Mouse (Mus musculus) sigmoid colon, adult 10 weeks (tissue): Measurements from ENCODE around the gene Ces1b. TPM values are rescaled to one million over a fixed set of nuclear protein-coding genes. Genes with fewer than 3 reads are reported as not detected.

ENCODE experiments used
- polyA plus RNA-seq: library from polyadenylated mRNA; stranded (reverse); fragments of 350-450 nt; fragmentation: Illumina TruSeq; extraction: RNeasy Lipid Tissue Mini Kit (QIAGEN cat#74804); gene quantifications from one replicate; pipeline ENCODE4 v1.2.3, GENCODE M21; 2014; ENCODE audit warnings: low read depth, low replicate concordance

Gene Ces1b
- 0.44 TPM for polyA plus RNA-seq

DNA sequence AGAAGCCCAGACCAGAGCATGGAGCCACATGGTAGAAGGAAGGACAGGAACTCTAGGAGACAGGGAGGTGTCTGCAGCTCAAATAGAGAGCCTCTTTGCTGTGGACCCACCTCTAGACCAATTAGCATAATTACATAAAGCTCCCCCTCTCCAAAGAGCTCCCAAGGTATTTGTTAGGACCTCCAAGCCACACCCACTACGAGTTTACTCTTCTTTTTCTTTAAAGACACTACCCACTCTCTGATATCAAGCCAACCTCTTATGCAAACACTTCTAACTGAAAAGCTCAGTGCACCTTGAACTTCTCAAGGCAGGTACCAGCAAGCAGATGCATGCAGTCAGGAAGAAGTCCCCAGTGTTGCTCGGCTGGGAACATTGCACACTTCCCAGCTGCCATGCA, at the start of gene Ces1b:
Gene Ces1b, minus strand, starts transcription at position 131 of the 400 bp plus-strand sequence.

GRCm38 (mm10) chr8:93048092-93048491, 31.7 kb downstream of the Ces1b start, which contains the start of gene Ces1a:
Gene Ces1a, minus strand, starts transcription at chr8:93048192.

Other genes starting within 250 kb of the Ces1b start
- 18.3 TPM for gene Lpcat2, start 224.7 kb downstream of the Ces1b start, polyA plus RNA-seq
- gene Capns2, start 178.6 kb downstream of the Ces1b start, polyA plus RNA-seq, result 0.47 TPM
- 0.13 TPM for gene Slc6a2, start 119.9 kb downstream of the Ces1b start, polyA plus RNA-seq
- gene Ces1a, start 31.8 kb downstream of the Ces1b start, polyA plus RNA-seq, result not detected
- gene Ces1c, start 51.3 kb upstream of the Ces1b start, polyA plus RNA-seq, result not detected
- 48.4 TPM for gene Ces1d, start 117.8 kb upstream of the Ces1b start, polyA plus RNA-seq
- 12.3 TPM for gene Ces1e, start 149.6 kb upstream of the Ces1b start, polyA plus RNA-seq
- 41.4 TPM for gene Ces1f, start 199.7 kb upstream of the Ces1b start, polyA plus RNA-seq